ENCODE assay signal across 33 mouse cellular contexts in genomic region chr17:53941569-53942162, GRCm38 (mm10). TPM values are rescaled to one million over a fixed set of nuclear protein-coding genes. Genes with fewer than 3 reads are reported as not detected.
DNase-seq lines count a peak whose midpoint lies in the region; ATAC-seq and TF ChIP-seq lines count a peak whose summit lies in the region.
"Had no signal": no experiment of that assay in that cellular context is flagged by ENCODE, and none has a peak within 500 bp of the region (broad histone marks: within the 10 kb centered on the region; RNA-seq: fewer than 3 reads in every experiment).

No protein-coding gene starts in this region.

- no peaks in the 10 kb centered on the region for H3K27me3 ChIP-seq in embryonic facial prominence, embryonic 12.5 days
- no peaks in the 10 kb centered on the region for H3K27me3 ChIP-seq in embryonic facial prominence, embryonic 10.5 days (replicated peaks; ENCODE audit: low read depth, poor library complexity, severe bottlenecking)
- H3K27me3 ChIP-seq: CH12.LX; embryonic facial prominence, embryonic 13.5 days; forebrain, embryonic 12.5 days; heart, embryonic 15.5 days; limb, embryonic 12.5 days; Patski had no signal

- H3K9me3 ChIP-seq in embryonic facial prominence, embryonic 12.5 days: 0 out of 2 replicates have a peak, but pooled peaks cover 7% of the 10 kb centered on the region
- peaks cover 9% of the 10 kb centered on the region; the same call in 1 of the 2 replicates for H3K9me3 ChIP-seq in embryonic facial prominence, embryonic 10.5 days
- H3K9me3 ChIP-seq: embryonic facial prominence, embryonic 13.5 days; forebrain, embryonic 12.5 days; heart, embryonic 15.5 days had no signal

- H3K4me2 ChIP-seq in embryonic facial prominence, embryonic 12.5 days (replicated peaks): no peak overlapping the region
- H3K4me2 ChIP-seq: embryonic facial prominence, embryonic 13.5 days; forebrain, embryonic 12.5 days; heart, embryonic 15.5 days; limb, embryonic 12.5 days; liver, embryonic 11.5 days; midbrain, embryonic 11.5 days had no signal

- ATAC-seq in embryonic facial prominence, embryonic 12.5 days (ENCODE audit: insufficient number of reproducible peaks, insufficient read depth, low FRiP score, low TSS enrichment): 0 out of 2 replicates have a peak, but pooled peaks have one; percentile 15
- ATAC-seq: liver, postnatal 0 days; lung, postnatal 0 days; Patski had no signal

- H3K9ac ChIP-seq in embryonic facial prominence, embryonic 12.5 days: no peak overlapping the region
- H3K9ac ChIP-seq: embryonic facial prominence, embryonic 13.5 days; forebrain, embryonic 12.5 days; heart, embryonic 15.5 days; limb, embryonic 12.5 days; liver, postnatal 0 days had no signal

- H3K36me3 ChIP-seq in embryonic facial prominence, embryonic 12.5 days: no peaks in the 10 kb centered on the region
- no peaks in the 10 kb centered on the region for H3K36me3 ChIP-seq in embryonic facial prominence, embryonic 10.5 days (replicated peaks)
- H3K36me3 ChIP-seq: embryonic facial prominence, embryonic 13.5 days; forebrain, embryonic 12.5 days; G1E; heart, embryonic 15.5 days; limb, embryonic 12.5 days had no signal

- H3K27ac ChIP-seq in embryonic facial prominence, embryonic 12.5 days: no peak overlapping the region
- no peak overlapping the region for H3K27ac ChIP-seq in embryonic facial prominence, embryonic 10.5 days (replicated peaks)
- H3K27ac ChIP-seq in layer of hippocampus, adult 2 months: no peak overlapping the region
- H3K27ac ChIP-seq: embryonic facial prominence, embryonic 13.5 days; forebrain, embryonic 12.5 days; heart, embryonic 15.5 days; limb, embryonic 12.5 days; macrophage had no signal

- no peak overlapping the region for H3K4me3 ChIP-seq in embryonic facial prominence, embryonic 12.5 days
- no peak overlapping the region for H3K4me3 ChIP-seq in embryonic facial prominence, embryonic 10.5 days
- H3K4me3 ChIP-seq in layer of hippocampus, adult 2 months: no peak overlapping the region
- H3K4me3 ChIP-seq: embryonic facial prominence, embryonic 13.5 days; erythroblast, embryonic 14.5 days; forebrain, embryonic 12.5 days; heart, embryonic 15.5 days; limb, embryonic 12.5 days had no signal

- no peaks in the 10 kb centered on the region for H3K4me1 ChIP-seq in embryonic facial prominence, embryonic 12.5 days
- no peaks in the 10 kb centered on the region for H3K4me1 ChIP-seq in embryonic facial prominence, embryonic 10.5 days
- H3K4me1 ChIP-seq: embryonic facial prominence, embryonic 13.5 days; forebrain, embryonic 12.5 days; heart, embryonic 15.5 days; limb, embryonic 12.5 days had no signal

- TF ChIP-seq CTCF in layer of hippocampus, adult 2 months (conservative IDR thresholded peaks at IDR 0.05): no peak

- WGBS in embryonic facial prominence, embryonic 12.5 days: 91% methylated on average over 19 of the region's 19 CpGs
- WGBS in embryonic facial prominence, embryonic 10.5 days: 91% methylated on average over 19 of the region's 19 CpGs

- no peak for DNase-seq in embryonic facial prominence, embryonic 10.5 days (ENCODE audit: low spot score)
- DNase-seq in layer of hippocampus, postnatal 10 days (ENCODE audit: low spot score in 2 of 2): peak; percentile 5 to 13
- DNase-seq in layer of hippocampus, adult 2 months (ENCODE audit: low spot score in 2 of 2): no peak
- DNase-seq in brain, adult 2 months (ENCODE audit: low read depth, low spot score): peak; percentile 34
- DNase-seq in cerebellum, postnatal 25 days: peak; percentile 2 to 6
- no peak for DNase-seq in ovary, postnatal 10 days (ENCODE audit: low spot score)
- DNase-seq: adrenal gland, adult 2 months; B cell, adult 2 months; gastrocnemius, postnatal 36 days; heart, postnatal 36 days; kidney, postnatal 10 days; liver, postnatal 0 days had no signal

RNA-seq across cellular contexts. Expression of gene Sult1c1, which starts 48.8 kb away (rescaled TPM):
- polyA plus RNA-seq in embryonic facial prominence, embryonic 12.5 days (2016; fragmentation: Nextera tagmentation; extraction: Ambion mirVana): 0.19 TPM in 1 of 2 replicates, not detected in the other
- not detected in 2 replicates for polyA plus RNA-seq in embryonic facial prominence, embryonic 10.5 days (2016; fragmentation: Nextera tagmentation; extraction: Ambion mirVana)
- not detected for total RNA-seq in layer of hippocampus, postnatal 10 days (2021)
- not detected for total RNA-seq in layer of hippocampus, adult 2 months (2021)
- total RNA-seq: adrenal gland, adult 2 months; CH12.LX; G1E; gastrocnemius, postnatal 36 days; heart, adult 8-10 months; heart, postnatal 36 days; layer of hippocampus, postnatal 25 days; left cerebral cortex, postnatal 10 days; monocyte, adult 5-6 weeks; neutrophil, adult 5-6 weeks had no signal
- polyA plus RNA-seq: adrenal gland, adult 2 months; erythroblast, embryonic 14.5 days; forebrain, embryonic 12.5 days; G1E; heart, embryonic 15.5 days; intestine, embryonic 14.5 days; limb, embryonic 12.5 days; liver, embryonic 11.5 days; liver, postnatal 0 days; lung, postnatal 0 days; macrophage; midbrain, embryonic 11.5 days; Patski; small intestine, adult 2 months; stomach, embryonic 16.5 days had no signal

Comparison
In these comparisons a context has a peak if more than half of its experiments do, and no peak if none do; other contexts are left out.
1. DNase-seq: peak in layer of hippocampus, postnatal 10 days (2 of 2), brain, adult 2 months (single experiment) and cerebellum, postnatal 25 days (2 of 2); none in embryonic facial prominence, embryonic 10.5 days (single experiment), layer of hippocampus, adult 2 months (0 of 2) and ovary, postnatal 10 days (single experiment).